Mouse (Mus musculus): ENCODE results near the gene Plcd4.

DNA sequence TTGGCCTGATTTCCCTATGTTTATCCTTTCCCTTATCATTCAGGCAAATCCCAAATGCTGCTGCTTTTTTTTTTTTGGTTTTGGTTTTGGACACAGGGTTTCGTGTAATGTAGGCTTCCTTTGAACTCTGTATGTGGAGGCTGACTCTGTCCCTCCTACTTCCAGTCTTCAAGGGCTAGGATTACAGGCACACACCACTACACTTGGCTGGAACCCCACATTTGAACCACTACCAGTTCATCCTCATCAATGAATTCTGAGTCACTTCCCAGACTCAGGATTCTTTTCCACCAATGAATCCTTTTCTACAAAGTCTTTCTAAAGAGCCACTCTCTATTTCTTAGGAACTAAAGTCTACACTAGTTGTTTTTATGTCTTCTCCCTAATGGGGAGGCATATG, 41.6 kb upstream of the Plcd4 start:
- no peak for TF ChIP-seq CTCF (IDR thresholded peaks at IDR 0.05; ENCODE audit: low read depth, low read length)
- TF ChIP-seq POLR2A (IDR thresholded peaks at IDR 0.05; ENCODE audit: insufficient read depth, low read length) = no peak
- no peak for TF ChIP-seq EP300 (IDR thresholded peaks at IDR 0.05; ENCODE audit: insufficient read depth, low read depth, low read length)

All from ES-Bruce4 (cell line).